Mouse (Mus musculus) heart, postnatal 10 days (tissue): ENCODE results near the gene Ppy. TPM values are rescaled to one million over a fixed set of nuclear protein-coding genes. Genes with fewer than 3 reads are reported as not detected.

Experiments
- total RNA-seq, 2 experiments: library from RNA; stranded (reverse); gene quantifications; 2 replicates each; pipeline ENCODE4 v1.2.3; 2021

Gene Ppy
- total RNA-seq, 2 experiments from 2014 or later: not detected

Other genes starting within 250 kb of the Ppy start
- 10 to 100 TPM; 23.7 to 27.5 TPM for gene Meox1, start 206.9 kb downstream of the Ppy start, total RNA-seq
- gene Sost, start 134.3 kb downstream of the Ppy start, total RNA-seq: 1 to 10 TPM; 1.5 to 2.2 TPM
- gene Cfap97d1, start 117.0 kb downstream of the Ppy start, total RNA-seq: not detected
- gene Dusp3, start 114.3 kb downstream of the Ppy start, total RNA-seq: 100 to 1,000 TPM; 145 to 170 TPM
- 1 to 10 TPM; 5.5 to 7.4 TPM for gene Mpp3, start 72.9 kb downstream of the Ppy start, total RNA-seq
- gene Cd300lg, start 59.8 kb downstream of the Ppy start, total RNA-seq: 10 to 100 TPM; 64.4 to 75.9 TPM
- 1 to 10 TPM; 4.0 to 4.1 TPM for gene Mpp2, start 12.8 kb downstream of the Ppy start, total RNA-seq
- not detected for gene Pyy, start 6.5 kb upstream of the Ppy start, total RNA-seq
- gene Nags, start 44.2 kb upstream of the Ppy start, total RNA-seq: under 1 TPM in 1 of 2 experiments, not detected in 1; 0.12 TPM
- 10 to 100 TPM; 13.7 to 14.7 TPM for gene Tmem101, start 55.1 kb upstream of the Ppy start, total RNA-seq
- 10 to 100 TPM; 58.5 to 61.4 TPM for gene Lsm12, start 84.0 kb upstream of the Ppy start, total RNA-seq
- 10 to 100 TPM; 37.9 to 38.1 TPM for gene G6pc3, start 88.3 kb upstream of the Ppy start, total RNA-seq
- 100 to 1,000 TPM; 106 to 139 TPM for gene Hdac5, start 128.8 kb upstream of the Ppy start, total RNA-seq
- gene BC030867, start 147.6 kb upstream of the Ppy start, total RNA-seq: 1 to 10 TPM; 1.7 to 1.8 TPM
- gene Asb16, start 167.4 kb upstream of the Ppy start, total RNA-seq: under 1 TPM; 0.52 to 0.69 TPM
- 10 to 100 TPM; 29.0 to 31.1 TPM for gene Tmub2, start 183.6 kb upstream of the Ppy start, total RNA-seq
- gene Atxn7l3, start 195.3 kb upstream of the Ppy start, total RNA-seq: 10 to 100 TPM; 34.1 to 38.3 TPM
- 10 to 100 TPM; 78.3 to 80.9 TPM for gene Ubtf, start 218.4 kb upstream of the Ppy start, total RNA-seq